Mouse (Mus musculus) C2C12 (cell line): ENCODE measurements at regions not wholly inside any gene's neighbourhood (a gene's known extent, or its start where the extent isn't known, plus 50 kb on each side); places are given as distances from the start of the nearest gene placed in this dataset.

Experiments used
- CEBPB ChIP-seq: IDR thresholded peaks from one replicate; pipeline ENCODE4 v1.6.1; 2011; ENCODE audit warnings: low read depth, mild to moderate bottlenecking, control low read depth, moderate library complexity
- CTCF ChIP-seq: IDR thresholded peaks from one replicate; pipeline ENCODE4 v1.5.1; 2011; ENCODE audit not compliant: control insufficient read depth, insufficient read depth, insufficient read length
- MAX ChIP-seq: IDR thresholded peaks from one replicate; pipeline ENCODE4 v1.6.1; 2011; ENCODE audit warnings: mild to moderate bottlenecking, control low read depth
- MYOD1 ChIP-seq: IDR thresholded peaks from one replicate; pipeline ENCODE4 v1.6.1; 2011; ENCODE audit warnings: low read depth; ENCODE audit not compliant: control insufficient read depth, insufficient read length
- MYOG ChIP-seq: IDR thresholded peaks from one replicate; pipeline ENCODE4 v1.6.1; 2011; ENCODE audit not compliant: control insufficient read depth, insufficient read length; ENCODE audit errors: extremely low read depth

DNA sequence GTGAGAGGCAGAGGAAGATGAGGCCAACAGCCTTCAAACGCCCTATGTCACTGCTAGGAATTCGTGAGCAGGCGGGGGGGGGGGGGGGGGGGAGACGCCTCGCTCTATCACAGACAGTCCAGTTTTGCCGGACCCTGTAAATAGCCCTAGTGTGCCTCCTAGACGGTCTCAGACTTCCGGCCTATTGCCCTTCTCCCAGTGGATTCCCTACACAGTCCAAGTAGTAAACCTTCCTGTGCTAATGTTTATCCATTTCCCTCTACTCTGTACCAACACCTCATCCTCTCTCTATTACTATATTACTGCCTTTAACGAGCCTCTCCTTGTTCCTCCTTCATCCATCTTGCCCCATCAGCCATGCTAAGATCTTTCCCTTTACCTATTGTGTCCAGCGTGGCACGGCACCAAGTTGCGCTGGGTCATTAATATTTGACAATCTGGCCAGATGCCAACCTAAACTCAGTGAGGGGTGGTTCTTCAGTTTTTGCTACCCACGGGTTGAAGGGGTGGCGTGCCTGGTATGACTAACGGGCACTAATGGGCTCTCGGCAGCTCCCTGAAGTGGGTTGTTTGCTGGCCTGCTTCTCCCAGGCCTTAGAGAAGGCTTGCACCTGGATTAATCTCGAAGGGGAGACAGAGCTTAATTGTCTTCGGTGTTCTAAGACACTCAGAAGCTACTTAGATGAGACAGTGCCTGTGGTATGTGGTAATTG, 220.0 kb upstream of the Tmem45b start:
- TF ChIP-seq CEBPB (no peak), MAX (no peak), CTCF (no peak), MYOG (no peak), MYOD1 (no peak)
